In genomic region chr1:37641361-37641760, GRCm38 (mm10) we compare ENCODE assay signal across 24 mouse cellular contexts.
DNase-seq lines count a peak whose midpoint lies in the region; ATAC-seq lines count a peak whose summit lies in the region.
"Had no signal": no experiment of that assay in that cellular context is flagged by ENCODE, and none has a peak within 500 bp of the region (broad histone marks: within the 10 kb centered on the region; RNA-seq: fewer than 3 reads in every experiment).

No protein-coding gene starts in this region.

- H3K4me2 ChIP-seq in midbrain, embryonic 11.5 days: no peak overlapping the region
- H3K4me2 ChIP-seq: embryonic facial prominence, embryonic 12.5 days; forebrain, embryonic 13.5 days; forebrain, embryonic 15.5 days had no signal

- H3K4me1 ChIP-seq in midbrain, embryonic 11.5 days (ENCODE audit: control insufficient read depth, insufficient read depth, low read length): no peaks in the 10 kb centered on the region
- peaks cover 7% of the 10 kb centered on the region; the same call in 1 of the 2 replicates for H3K4me1 ChIP-seq in midbrain, embryonic 10.5 days
- H3K4me1 ChIP-seq: embryonic facial prominence, embryonic 10.5 days; embryonic facial prominence, embryonic 12.5 days; forebrain, embryonic 13.5 days; forebrain, embryonic 15.5 days had no signal

- WGBS in midbrain, embryonic 11.5 days: 90% methylated on average over 11 of the region's 11 CpGs
- 92% methylated on average over 11 of the region's 11 CpGs for WGBS in midbrain, embryonic 10.5 days

- peak; percentile 61 for DNase-seq in midbrain, embryonic 11.5 days (ENCODE audit: low spot score, missing footprints)
- DNase-seq in midbrain, embryonic 10.5 days (ENCODE audit: low spot score): no peak
- DNase-seq in R1 (ENCODE audit: low read depth, low spot score): peak; percentile 50
- DNase-seq in lung, postnatal 14 days: no peak
- no peak for DNase-seq in heart, postnatal 25 days (ENCODE audit: low spot score)
- DNase-seq: adrenal gland, adult 8-10 months; adrenal gland, postnatal 14 days; adrenal gland, postnatal 36 days; B cell, adult 2 months; cerebellum, adult 11-12 months; cerebellum, adult 2 months; cerebellum, adult 9-10 months; cerebellum, postnatal 10 days; cerebellum, postnatal 25 days; forebrain, postnatal 0 days had no signal

- no peak overlapping the region for H3K9ac ChIP-seq in midbrain, embryonic 11.5 days (ENCODE audit: low read length)
- H3K9ac ChIP-seq: embryonic facial prominence, embryonic 12.5 days; forebrain, embryonic 13.5 days; forebrain, embryonic 15.5 days; forebrain, postnatal 0 days had no signal

- intact Hi-C loops in heart, postnatal 25 days (cut with DNase I): no loop called here

- no peak for ATAC-seq in midbrain, embryonic 11.5 days (ENCODE audit: low FRiP score)
- ATAC-seq: activated CD4-positive, CD25-positive, alpha-beta regulatory T cell, adult 4 months; CD4-positive, CD25-positive, alpha-beta regulatory T cell, adult 4 months; forebrain, embryonic 13.5 days; forebrain, embryonic 15.5 days; forebrain, postnatal 0 days; Patski had no signal

- H3K27me3 ChIP-seq in midbrain, embryonic 11.5 days (ENCODE audit: control insufficient read depth, insufficient read depth, low read length): no peaks in the 10 kb centered on the region
- H3K27me3 ChIP-seq in midbrain, embryonic 10.5 days (ENCODE audit: low read depth, poor library complexity, severe bottlenecking): no peaks in the 10 kb centered on the region
- H3K27me3 ChIP-seq: CH12.LX; embryonic facial prominence, embryonic 12.5 days; forebrain, embryonic 13.5 days; forebrain, embryonic 15.5 days; Patski had no signal

- H3K4me3 ChIP-seq in midbrain, embryonic 11.5 days (ENCODE audit: low read depth, low read length): no peak overlapping the region
- no peak overlapping the region for H3K4me3 ChIP-seq in midbrain, embryonic 10.5 days
- H3K4me3 ChIP-seq: embryonic facial prominence, embryonic 10.5 days; embryonic facial prominence, embryonic 12.5 days; forebrain, embryonic 13.5 days; forebrain, embryonic 15.5 days had no signal

- no peaks in the 10 kb centered on the region for H3K9me3 ChIP-seq in midbrain, embryonic 11.5 days (ENCODE audit: control insufficient read depth, low read length)
- no peaks in the 10 kb centered on the region for H3K9me3 ChIP-seq in midbrain, embryonic 10.5 days (replicated peaks)
- H3K9me3 ChIP-seq: embryonic facial prominence, embryonic 10.5 days; embryonic facial prominence, embryonic 12.5 days; forebrain, embryonic 13.5 days; forebrain, embryonic 15.5 days; G1E had no signal

- H3K27ac ChIP-seq in midbrain, embryonic 11.5 days (ENCODE audit: low read depth, low read length): no peak overlapping the region
- no peak overlapping the region for H3K27ac ChIP-seq in midbrain, embryonic 10.5 days (replicated peaks)
- H3K27ac ChIP-seq: embryonic facial prominence, embryonic 10.5 days; embryonic facial prominence, embryonic 12.5 days; forebrain, embryonic 13.5 days; forebrain, embryonic 15.5 days had no signal

- H3K36me3 ChIP-seq in midbrain, embryonic 11.5 days (ENCODE audit: control insufficient read depth, insufficient read depth, low read length): no peaks in the 10 kb centered on the region
- H3K36me3 ChIP-seq in midbrain, embryonic 10.5 days: no peaks in the 10 kb centered on the region
- H3K36me3 ChIP-seq: embryonic facial prominence, embryonic 10.5 days; embryonic facial prominence, embryonic 12.5 days; forebrain, embryonic 15.5 days; G1E had no signal

Comparison
In these comparisons a context has a peak if more than half of its experiments do, and no peak if none do; other contexts are left out.
1. DNase-seq: peak in midbrain, embryonic 11.5 days (single experiment) and R1 (single experiment); none in midbrain, embryonic 10.5 days (single experiment), lung, postnatal 14 days (single experiment) and heart, postnatal 25 days (single experiment).